Mouse (Mus musculus): ENCODE data around the gene Vmn2r99.

DNA sequence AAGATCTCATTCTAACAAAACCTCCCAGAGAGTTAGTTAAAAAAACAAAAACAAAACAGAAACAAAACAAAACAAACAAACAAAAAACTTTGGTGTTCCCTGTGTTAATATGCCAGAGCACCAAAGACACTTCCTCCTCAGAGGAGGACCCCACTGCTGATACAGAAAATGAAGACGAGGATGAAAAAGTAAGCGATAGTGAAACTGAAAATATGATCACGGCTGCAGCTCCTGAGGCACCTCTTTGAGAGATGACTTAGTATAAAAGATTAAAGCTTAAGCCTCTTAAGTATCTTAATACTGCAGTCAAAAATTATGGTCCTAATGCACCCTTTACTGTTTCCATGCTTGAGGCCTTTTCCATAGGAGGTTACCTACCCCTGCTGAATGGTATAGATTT lies 75.9 kb downstream of the Vmn2r99 start:
- TF ChIP-seq CTCF (IDR thresholded peaks at IDR 0.05; ENCODE audit: low read depth): no peak
- TF ChIP-seq EP300 (IDR thresholded peaks at IDR 0.05; ENCODE audit: low read depth): no peak
